Mouse (Mus musculus) C2C12 (cell line): Measurements from ENCODE around the gene Gm47289.

ENCODE experiments used
- CEBPB ChIP-seq: IDR thresholded peaks from one replicate; pipeline ENCODE4 v1.6.1; 2011; ENCODE audit warnings: low read depth, mild to moderate bottlenecking, control low read depth, moderate library complexity
- CTCF ChIP-seq: IDR thresholded peaks from one replicate; pipeline ENCODE4 v1.5.1; 2011; ENCODE audit not compliant: control insufficient read depth, insufficient read depth, insufficient read length
- FOSL1 ChIP-seq: IDR thresholded peaks from one replicate; pipeline ENCODE4 v1.8.0; 2011; ENCODE audit warnings: mild to moderate bottlenecking, low read length; ENCODE audit not compliant: poor library complexity, insufficient read depth, severe bottlenecking
- MAX ChIP-seq: IDR thresholded peaks from one replicate; pipeline ENCODE4 v1.6.1; 2011; ENCODE audit warnings: mild to moderate bottlenecking, control low read depth
- MYOG ChIP-seq: IDR thresholded peaks from one replicate; pipeline ENCODE4 v1.6.1; 2011; ENCODE audit not compliant: control insufficient read depth, insufficient read length; ENCODE audit errors: extremely low read depth
- USF1 ChIP-seq: IDR thresholded peaks from one replicate; pipeline ENCODE4 v1.6.1; 2011; ENCODE audit warnings: low read depth, mild to moderate bottlenecking, control low read depth, moderate library complexity

GRCm38 (mm10) chr9:119119409-119120167 is 39.4 kb upstream of the Gm47289 start:
- TF ChIP-seq CTCF = no peak
- TF ChIP-seq MYOG = no peak
- no peak for TF ChIP-seq CEBPB
- TF ChIP-seq MAX = no peak
- no peak for TF ChIP-seq USF1
- TF ChIP-seq FOSL1 = no peak
